Mouse (Mus musculus) c-Kit-positive CD71-positive TER-119-positive erythroid progenitor cells, embryonic 14.5 days (primary cell): ENCODE measurements around the gene Birc2.
A peak's percentile ranks its signal among the peaks of the same experiment; 100 is the strongest.
"Not testable (repeated sequence)": the region's sequence is repeated elsewhere in the genome, so short reads cannot be mapped to it uniquely, and the experiment has no call there.

Source experiments
- DNase-seq: peaks from one replicate; pipeline ENCODE4 v3.0.0-alpha.2; 2013; ENCODE audit warnings: low spot score

Birc2 gene

GRCm38 (mm10) chr9:7836905-7837805 lies at the start of gene Birc2:
Gene Birc2, minus strand, starts transcription at chr9:7837064.
- peak; percentile 93 for DNase-seq

GRCm38 (mm10) chr9:7884346-7884745 lies 47.5 kb upstream of the Birc2 start:
- DNase-seq = no peak

GRCm38 (mm10) chr9:7882304-7882865 lies 45.5 kb upstream of the Birc2 start:
- no peak for DNase-seq

GRCm38 (mm10) chr9:7873511-7874211 lies 36.8 kb upstream of the Birc2 start:
- DNase-seq = no peak

GRCm38 (mm10) chr9:7872775-7873439 lies 36.0 kb upstream of the Birc2 start, which contains the start of gene Birc3:
Gene Birc3, minus strand, starts transcription at chr9:7873186.
- DNase-seq = peak; percentile 69

GRCm38 (mm10) chr9:7872044-7872774 lies 35.3 kb upstream of the Birc2 start:
- DNase-seq = peak; percentile 20

- no peak for DNase-seq
Measured at GRCm38 (mm10) chr9:7871316-7872043, 34.6 kb upstream of the Birc2 start.

- no peak for DNase-seq
Measured at GRCm38 (mm10) chr9:7870556-7871315, 33.9 kb upstream of the Birc2 start.

GRCm38 (mm10) chr9:7868838-7869491 lies 32.1 kb upstream of the Birc2 start:
- no peak for DNase-seq

GRCm38 (mm10) chr9:7867981-7868380 lies 31.1 kb upstream of the Birc2 start:
- DNase-seq = no peak

- peak; percentile 21 for DNase-seq
Measured at GRCm38 (mm10) chr9:7866981-7867380, 30.1 kb upstream of the Birc2 start.

- no peak for DNase-seq
Measured at GRCm38 (mm10) chr9:7860976-7861375, 24.1 kb upstream of the Birc2 start.

- no peak for DNase-seq
Measured at GRCm38 (mm10) chr9:7855912-7856311, 19.0 kb upstream of the Birc2 start.

- DNase-seq = no peak
Measured at GRCm38 (mm10) chr9:7855374-7855773, 18.5 kb upstream of the Birc2 start.

GRCm38 (mm10) chr9:7854196-7854595 lies 17.3 kb upstream of the Birc2 start:
- DNase-seq = not testable (repeated sequence)

- no peak for DNase-seq
Measured at GRCm38 (mm10) chr9:7852346-7853230, 15.7 kb upstream of the Birc2 start.

- no peak for DNase-seq
Measured at GRCm38 (mm10) chr9:7851841-7852240, 15.0 kb upstream of the Birc2 start.

- DNase-seq = no peak
Measured at GRCm38 (mm10) chr9:7848191-7848590, 11.3 kb upstream of the Birc2 start.
